ENCODE assay signal across 8 mouse cellular contexts in genomic region chr10:128409692-128410559, GRCm38 (mm10). TPM values are rescaled to one million over a fixed set of nuclear protein-coding genes. Genes with fewer than 3 reads are reported as not detected.
DNase-seq lines count a peak whose midpoint lies in the region; ATAC-seq and TF ChIP-seq lines count a peak whose summit lies in the region.

No protein-coding gene starts in this region.

- peak; percentile 26 for TF ChIP-seq RAD21 in MEL (IDR thresholded peaks at IDR 0.05; ENCODE audit: low read depth, low read length)

- ATAC-seq in forebrain, postnatal 0 days: peak; percentile 88
- peak; percentile 91 for ATAC-seq in lung, embryonic 15.5 days (ENCODE audit: borderline replicate concordance, extremely low read depth, low FRiP score, low TSS enrichment)

- TF ChIP-seq POLR2A in MEL (IDR thresholded peaks at IDR 0.05; ENCODE audit: control insufficient read depth in 1 of 2, insufficient read depth in 1 of 2, low read depth in 1 of 2, low read length in 2 of 2, poor library complexity in 1 of 2): peak in 1 of 2 experiments; percentile 68; a peak in 1 of 4 replicates
- TF ChIP-seq POLR2A in cerebellum, adult 2 months (IDR thresholded peaks at IDR 0.05; ENCODE audit: borderline replicate concordance, insufficient read depth, low read length): peak; percentile 53; the same call in 1 of the 2 replicates

- H3K36me3 ChIP-seq in MEL (ENCODE audit: control insufficient read depth in 1 of 2, insufficient read depth in 2 of 2, low read length in 2 of 2): peaks cover 0 to 9% of the 10 kb centered on the region in 2 experiments; a peak in 2 of 4 replicates
- H3K36me3 ChIP-seq in forebrain, postnatal 0 days (ENCODE audit: insufficient read depth): peaks cover 24% of the 10 kb centered on the region
- H3K36me3 ChIP-seq in lung, embryonic 15.5 days: peaks cover 8% of the 10 kb centered on the region; the same call in 1 of the 2 replicates

- H3K4me1 ChIP-seq in MEL (ENCODE audit: control insufficient read depth in 1 of 2, insufficient read depth in 2 of 2, low read length in 2 of 2): peaks cover 0 to 8% of the 10 kb centered on the region in 2 experiments; a peak in 2 of 4 replicates
- H3K4me1 ChIP-seq in cerebellum, adult 2 months (ENCODE audit: control insufficient read depth, insufficient read depth, low read length): peaks cover 10% of the 10 kb centered on the region
- peaks cover 24% of the 10 kb centered on the region for H3K4me1 ChIP-seq in forebrain, postnatal 0 days (ENCODE audit: insufficient read depth)
- H3K4me1 ChIP-seq in lung, embryonic 15.5 days: peaks cover 32% of the 10 kb centered on the region

- H3K79me2 ChIP-seq in MEL (ENCODE audit: control insufficient read depth, insufficient read depth, low read length, poor library complexity): peaks cover 32% of the 10 kb centered on the region

- peak overlapping the region; percentile 95 for H3K4me2 ChIP-seq in forebrain, postnatal 0 days (ENCODE audit: low read depth)
- peak overlapping the region; percentile 96 for H3K4me2 ChIP-seq in lung, embryonic 15.5 days

- H3K27ac ChIP-seq in MEL (ENCODE audit: control insufficient read depth, low read depth, low read length): peak overlapping the region; percentile 89
- H3K27ac ChIP-seq in cerebellum, adult 2 months (ENCODE audit: insufficient read depth, low read length): no peak overlapping the region
- peak overlapping the region; percentile 97 for H3K27ac ChIP-seq in forebrain, postnatal 0 days (ENCODE audit: low read depth, low read length)
- peak overlapping the region; percentile 97 for H3K27ac ChIP-seq in lung, embryonic 15.5 days

- DNase-seq in MEL (ENCODE audit: low read depth, low spot score): peak; percentile 99
- peak; percentile 97 to 98 for DNase-seq in cerebellum, adult 2 months
- peak; percentile 98 for DNase-seq in forebrain, postnatal 0 days
- peak; percentile 98 for DNase-seq in heart, postnatal 4 days
- DNase-seq in layer of hippocampus, adult 8-10 months (ENCODE audit: low spot score in 2 of 2): peak; percentile 97 to 99
- peak; percentile 96 for DNase-seq in ovary, adult 18-20 months (ENCODE audit: low spot score)
- DNase-seq in thymus, postnatal 0 days (ENCODE audit: low spot score): peak; percentile 99

- no peaks in the 10 kb centered on the region for H3K9me3 ChIP-seq in MEL (replicated peaks; ENCODE audit: insufficient read depth, low read length)
- H3K9me3 ChIP-seq in forebrain, postnatal 0 days (ENCODE audit: low read length): no peaks in the 10 kb centered on the region
- H3K9me3 ChIP-seq in lung, embryonic 15.5 days: no peaks in the 10 kb centered on the region

- H3K4me3 ChIP-seq in MEL (ENCODE audit: control insufficient read depth in 1 of 2, insufficient read depth in 1 of 2, low read depth in 2 of 2, low read length in 2 of 2): peak overlapping the region; percentile 76 to 90
- H3K4me3 ChIP-seq in cerebellum, adult 2 months (replicated peaks; ENCODE audit: insufficient read depth, low read depth, low read length): peak overlapping the region; percentile 81
- peak overlapping the region; percentile 99 for H3K4me3 ChIP-seq in forebrain, postnatal 0 days (ENCODE audit: low read depth, low read length)
- peak overlapping the region; percentile 89 for H3K4me3 ChIP-seq in lung, embryonic 15.5 days

- 4% methylated on average over 36 of the region's 36 CpGs for WGBS in cerebellum, adult 2 months
- WGBS in forebrain, postnatal 0 days: 4% methylated on average over 36 of the region's 36 CpGs
- 3% methylated on average over 36 of the region's 36 CpGs for WGBS in lung, embryonic 15.5 days

- TF ChIP-seq EP300 in MEL (IDR thresholded peaks at IDR 0.05; ENCODE audit: low read depth in 1 of 2, low read length in 2 of 2): peak in 1 of 2 experiments; percentile 25; a peak in 1 of 4 replicates

- peak; percentile 69 to 83 (median 69) for TF ChIP-seq CTCF in MEL (IDR thresholded peaks at IDR 0.05 in 2 of 3, conservative IDR thresholded peaks at IDR 0.05 in 1 of 3; ENCODE audit: control insufficient read depth in 1 of 3, insufficient read depth in 1 of 3, low read depth in 2 of 3, low read length in 3 of 3, poor library complexity in 1 of 3, severe bottlenecking in 1 of 3)
- peak; percentile 57 for TF ChIP-seq CTCF in cerebellum, adult 2 months (IDR thresholded peaks at IDR 0.05; ENCODE audit: borderline replicate concordance, insufficient read depth, low read depth, low read length)
- peak; percentile 79 for TF ChIP-seq CTCF in forebrain, postnatal 0 days (IDR thresholded peaks at IDR 0.05; ENCODE audit: low read depth)

- H3K9ac ChIP-seq in MEL (ENCODE audit: control insufficient read depth, low read depth, low read length, poor library complexity, severe bottlenecking): peak overlapping the region; percentile 91
- H3K9ac ChIP-seq in forebrain, postnatal 0 days: peak overlapping the region; percentile 76
- peak overlapping the region; percentile 74 for H3K9ac ChIP-seq in lung, embryonic 15.5 days

- H3K27me3 ChIP-seq in MEL (ENCODE audit: control insufficient read depth in 1 of 2, insufficient read depth in 2 of 2, low read length in 2 of 2): no peaks in the 10 kb centered on the region
- no peaks in the 10 kb centered on the region for H3K27me3 ChIP-seq in cerebellum, adult 2 months (ENCODE audit: control insufficient read depth, insufficient read depth, low read length)
- H3K27me3 ChIP-seq in forebrain, postnatal 0 days (ENCODE audit: insufficient read depth, low read length): no peaks in the 10 kb centered on the region
- no peaks in the 10 kb centered on the region for H3K27me3 ChIP-seq in lung, embryonic 15.5 days

RNA-seq across cellular contexts. Expression of gene Nabp2, which starts 1.4 kb away (rescaled TPM):
- 33.7 and 39.9 TPM in 2 replicates for total RNA-seq in MEL (2012; rRNA removed)
- polyA plus RNA-seq in MEL (2012; ENCODE audit: insufficient read depth in 1 of 2, insufficient read length in 2 of 2, low read depth in 1 of 2, low replicate concordance in 2 of 2, missing spikeins in 1 of 2): 100 to 1,000 TPM; 166 to 249 TPM
- polyA plus RNA-seq in cerebellum, adult 2 months (2012; rRNA removed): 78.9 and 83.6 TPM in 2 replicates
- total RNA-seq in forebrain, postnatal 0 days (2014; rRNA removed): 82.2 and 90.1 TPM in 2 replicates
- polyA plus RNA-seq in forebrain, postnatal 0 days (2015; fragmentation: Nextera tagmentation; extraction: Ambion mirVana): 158 and 159 TPM in 2 replicates
- total RNA-seq in heart, postnatal 4 days (2021): 10 to 100 TPM; 44.1 to 47.1 TPM
- total RNA-seq in layer of hippocampus, adult 8-10 months (2022): 100 to 1,000 TPM in 2 of 4 experiments, 10 to 100 TPM in 2; 94.4 to 107 (median 100) TPM
- 72.1 and 75.7 TPM in 2 replicates for polyA plus RNA-seq in lung, embryonic 15.5 days (2015; fragmentation: Nextera tagmentation; extraction: Ambion mirVana)
- 59.0 and 68.0 TPM in 2 replicates for polyA plus RNA-seq in thymus, postnatal 0 days (2015; fragmentation: Nextera tagmentation; extraction: Ambion mirVana)

RNA-seq across cellular contexts. Expression of gene Rnf41, which starts 1.5 kb away (rescaled TPM):
- 25.4 and 28.1 TPM in 2 replicates for total RNA-seq in MEL (2012; rRNA removed)
- 10 to 100 TPM in 1 of 2 experiments, not detected in 1; 27.4 TPM for polyA plus RNA-seq in MEL (2012; ENCODE audit: insufficient read depth in 1 of 2, insufficient read length in 2 of 2, low read depth in 1 of 2, low replicate concordance in 2 of 2, missing spikeins in 1 of 2)
- 88.0 and 90.5 TPM in 2 replicates for polyA plus RNA-seq in cerebellum, adult 2 months (2012; rRNA removed)
- 118 and 129 TPM in 2 replicates for total RNA-seq in forebrain, postnatal 0 days (2014; rRNA removed)
- polyA plus RNA-seq in forebrain, postnatal 0 days (2015; fragmentation: Nextera tagmentation; extraction: Ambion mirVana): 95.9 and 108 TPM in 2 replicates
- 10 to 100 TPM; 25.0 to 27.0 TPM for total RNA-seq in heart, postnatal 4 days (2021)
- total RNA-seq in layer of hippocampus, adult 8-10 months (2022): 10 to 100 TPM; 71.7 to 79.9 (median 75.7) TPM
- 39.8 and 42.1 TPM in 2 replicates for polyA plus RNA-seq in lung, embryonic 15.5 days (2015; fragmentation: Nextera tagmentation; extraction: Ambion mirVana)
- polyA plus RNA-seq in thymus, postnatal 0 days (2015; fragmentation: Nextera tagmentation; extraction: Ambion mirVana): 30.0 and 31.7 TPM in 2 replicates

RNA-seq across cellular contexts. Expression of gene Slc39a5, which starts 8.9 kb away (rescaled TPM):
- total RNA-seq in MEL (2012; rRNA removed): not detected in 2 replicates
- polyA plus RNA-seq in MEL (2012; ENCODE audit: insufficient read depth in 1 of 2, insufficient read length in 2 of 2, low read depth in 1 of 2, low replicate concordance in 2 of 2, missing spikeins in 1 of 2): not detected
- polyA plus RNA-seq in cerebellum, adult 2 months (2012; rRNA removed): 0.13 TPM in 1 of 2 replicates, not detected in the other
- 0.24 and 0.69 TPM in 2 replicates for total RNA-seq in forebrain, postnatal 0 days (2014; rRNA removed)
- 0.10 and 0.42 TPM in 2 replicates for polyA plus RNA-seq in forebrain, postnatal 0 days (2015; fragmentation: Nextera tagmentation; extraction: Ambion mirVana)
- total RNA-seq in heart, postnatal 4 days (2021): not detected
- under 1 TPM in 3 of 4 experiments, not detected in 1; 0.35 to 0.45 (median 0.43) TPM for total RNA-seq in layer of hippocampus, adult 8-10 months (2022)
- 0.31 and 0.99 TPM in 2 replicates for polyA plus RNA-seq in lung, embryonic 15.5 days (2015; fragmentation: Nextera tagmentation; extraction: Ambion mirVana)
- polyA plus RNA-seq in thymus, postnatal 0 days (2015; fragmentation: Nextera tagmentation; extraction: Ambion mirVana): 0.38 and 0.44 TPM in 2 replicates

RNA-seq across cellular contexts. Expression of gene Ankrd52, which starts 33.0 kb away (rescaled TPM):
- 9.5 and 10.0 TPM in 2 replicates for total RNA-seq in MEL (2012; rRNA removed)
- polyA plus RNA-seq in MEL (2012; ENCODE audit: insufficient read depth in 1 of 2, insufficient read length in 2 of 2, low read depth in 1 of 2, low replicate concordance in 2 of 2, missing spikeins in 1 of 2): 10 to 100 TPM in 1 of 2 experiments, not detected in 1; 39.9 TPM
- 40.6 and 41.6 TPM in 2 replicates for polyA plus RNA-seq in cerebellum, adult 2 months (2012; rRNA removed)
- total RNA-seq in forebrain, postnatal 0 days (2014; rRNA removed): 22.3 and 32.6 TPM in 2 replicates
- 4.7 and 7.7 TPM in 2 replicates for polyA plus RNA-seq in forebrain, postnatal 0 days (2015; fragmentation: Nextera tagmentation; extraction: Ambion mirVana)
- 10 to 100 TPM; 44.4 to 44.9 TPM for total RNA-seq in heart, postnatal 4 days (2021)
- 10 to 100 TPM; 46.3 to 57.3 (median 50.2) TPM for total RNA-seq in layer of hippocampus, adult 8-10 months (2022)
- polyA plus RNA-seq in lung, embryonic 15.5 days (2015; fragmentation: Nextera tagmentation; extraction: Ambion mirVana): 13.0 and 14.9 TPM in 2 replicates
- polyA plus RNA-seq in thymus, postnatal 0 days (2015; fragmentation: Nextera tagmentation; extraction: Ambion mirVana): 7.4 and 9.9 TPM in 2 replicates

RNA-seq across cellular contexts. Expression of gene Coq10a, which starts 41.1 kb away (rescaled TPM):
- 6.8 and 7.7 TPM in 2 replicates for total RNA-seq in MEL (2012; rRNA removed)
- polyA plus RNA-seq in MEL (2012; ENCODE audit: insufficient read depth in 1 of 2, insufficient read length in 2 of 2, low read depth in 1 of 2, low replicate concordance in 2 of 2, missing spikeins in 1 of 2): 10 to 100 TPM in 1 of 2 experiments, not detected in 1; 14.1 TPM
- 115 and 117 TPM in 2 replicates for polyA plus RNA-seq in cerebellum, adult 2 months (2012; rRNA removed)
- total RNA-seq in forebrain, postnatal 0 days (2014; rRNA removed): 34.0 and 41.6 TPM in 2 replicates
- polyA plus RNA-seq in forebrain, postnatal 0 days (2015; fragmentation: Nextera tagmentation; extraction: Ambion mirVana): 48.2 and 50.0 TPM in 2 replicates
- total RNA-seq in heart, postnatal 4 days (2021): 10 to 100 TPM; 82.0 to 85.7 TPM
- total RNA-seq in layer of hippocampus, adult 8-10 months (2022): 10 to 100 TPM; 47.5 to 57.4 (median 51.9) TPM
- polyA plus RNA-seq in lung, embryonic 15.5 days (2015; fragmentation: Nextera tagmentation; extraction: Ambion mirVana): 12.5 and 12.6 TPM in 2 replicates
- 17.1 and 21.8 TPM in 2 replicates for polyA plus RNA-seq in thymus, postnatal 0 days (2015; fragmentation: Nextera tagmentation; extraction: Ambion mirVana)
